Mouse (Mus musculus) kidney, postnatal 4 days (tissue): ENCODE measurements around the gene Olfr491.

Source experiments
- DNase-seq, 2 experiments: peaks; one replicate each; pipeline ENCODE4 v3.0.0; 2021; ENCODE audit warnings: mixed read lengths in 2 of 2

The Olfr491 gene

GRCm38 (mm10) chr7:108313151-108313550, at the start of gene Olfr491:
TSS of gene Olfr491 (plus strand) at chr7:108313451.
- no peak for DNase-seq

GRCm38 (mm10) chr7:108288834-108289233, 24.4 kb upstream of the Olfr491 start, which contains the start of gene Olfr490:
TSS of gene Olfr490 (minus strand) at chr7:108288934.
- no peak for DNase-seq

GRCm38 (mm10) chr7:108323574-108323973, 10.3 kb downstream of the Olfr491 start, which contains the start of gene Olfr492:
TSS of gene Olfr492 (minus strand) at chr7:108323674.
- DNase-seq, result no peak

- DNase-seq, result no peak
Observed at GRCm38 (mm10) chr7:108346879-108347278, 33.6 kb downstream of the Olfr491 start, which contains the start of gene Olfr493. TSS of gene Olfr493 (minus strand) at chr7:108346979.

GRCm38 (mm10) chr7:108365035-108365434, 51.8 kb downstream of the Olfr491 start, which contains the start of gene Olfr494:
TSS of gene Olfr494 (plus strand) at chr7:108365335.
- DNase-seq, result no peak
